Mouse (Mus musculus) heart, adult 2 months (tissue): Measurements from ENCODE around the gene Impg2. TPM values are rescaled to one million over a fixed set of nuclear protein-coding genes. Genes with fewer than 3 reads are reported as not detected.

Source experiments
- DNase-seq, 2 experiments: peaks; one replicate each; pipeline ENCODE4 v3.0.0; 2021
- H3K27ac ChIP-seq: fragments of 200-600 bp; 2 replicates; pipeline ENCODE4 v1.8.1; 2022
- H3K27me3 ChIP-seq: fragments of 200-500 bp; 2 replicates; pipeline ENCODE4 v1.6.1; 2012; ENCODE audit warnings: mild to moderate bottlenecking, low read length, inconsistent platforms, mixed read lengths; ENCODE audit not compliant: control insufficient read depth, insufficient read depth
- H3K36me3 ChIP-seq: fragments of 200-500 bp; 2 replicates; pipeline ENCODE4 v1.6.1; 2012; ENCODE audit warnings: low read length, inconsistent platforms; ENCODE audit not compliant: control insufficient read depth, insufficient read depth
- H3K4me1 ChIP-seq: fragments of 200-500 bp; 2 replicates; pipeline ENCODE4 v1.6.1; 2011; ENCODE audit warnings: low read length; ENCODE audit not compliant: control insufficient read depth, insufficient read depth
- H3K4me3 ChIP-seq: fragments of 200-600 bp; 2 replicates; pipeline ENCODE4 v1.8.1; 2022
- H3K79me2 ChIP-seq: fragments of 200-500 bp; replicated peaks from 2 replicates; pipeline ENCODE4 v1.6.1; 2012; ENCODE audit warnings: mild to moderate bottlenecking, inconsistent platforms, low read length, moderate library complexity, mixed read lengths; ENCODE audit not compliant: control insufficient read depth, insufficient read depth
- H3K9ac ChIP-seq: fragments of 200-500 bp; 2 replicates; pipeline ENCODE4 v1.6.1; 2012; ENCODE audit warnings: low read depth, mild to moderate bottlenecking, control low read depth, inconsistent platforms, low read length, mixed read lengths
- CTCF ChIP-seq: fragments of 200-600 bp; IDR thresholded peaks from 2 replicates; pipeline ENCODE4 v1.8.1; 2022; ENCODE audit warnings: antibody characterized with exemption, mild to moderate bottlenecking, moderate library complexity
- EP300 ChIP-seq: fragments of 200-500 bp; IDR thresholded peaks from 2 replicates; pipeline ENCODE4 v1.6.1; 2011; ENCODE audit warnings: low read depth, low read length, control low read depth; ENCODE audit not compliant: insufficient read depth
- POLR2A ChIP-seq: fragments of 200-500 bp; IDR thresholded peaks from 2 replicates; pipeline ENCODE4 v1.6.1; 2011; ENCODE audit warnings: mild to moderate bottlenecking, low read depth, low read length, control low read depth; ENCODE audit not compliant: insufficient read depth
- WGBS: fragments of 180-500 bp; shearing (Covaris S2); methylation state at CpG from one replicate; pipeline ENCODE4 v1.1.7; 2018; 5-methylcytosine and 5-hydroxymethylcytosine counted together
- intact Hi-C: fragments of 180-260 bp; cut with DNase I; formaldehyde crosslinking; loops from one replicate; pipeline ENCODE4 v1.15.1; 2025
- long read RNA-seq: library from polyadenylated mRNA; stranded (forward); transcript quantifications from one replicate; pipeline ENCODE4 v2.0.0, GENCODE M21; 2021
- polyA plus RNA-seq: library from polyadenylated mRNA; depleted of rRNA; stranded (reverse); fragments of >200 nt; gene quantifications from 2 replicates; pipeline ENCODE4 v1.2.3, GENCODE M21; 2012; rRNA removed
- total RNA-seq, 2 experiments: library from RNA; stranded (reverse); gene quantifications; 2 replicates each; pipeline ENCODE4 v1.2.3; 2021

Impg2 gene
- total RNA-seq, result under 1 TPM; 0.05 to 0.11 TPM
- polyA plus RNA-seq, result 0.06 TPM in 1 of 2 replicates, not detected in the other
- long read RNA-seq, result 0 reads

GRCm38 (mm10) chr16:56204051-56204450 is at the start of gene Impg2:
Impg2 (plus strand) TSS chr16:56204313.
- H3K9ac ChIP-seq, result no peak within 1 kb of the TSS
- intact Hi-C loops, result no loop called here
- no peak for DNase-seq
- H3K4me3 ChIP-seq, result no peak within 1 kb of the TSS
- no peak within 1 kb of the TSS for H3K27ac ChIP-seq
- no peaks in the 10 kb centered on the region for H3K79me2 ChIP-seq
- WGBS, result 52% methylated on average over 6 of the region's 6 CpGs
- no peaks in the 10 kb centered on the region for H3K27me3 ChIP-seq
- TF ChIP-seq EP300 (no peak), CTCF (no peak), POLR2A (no peak)
- H3K4me1 ChIP-seq, result no peaks in the 10 kb centered on the region
- H3K36me3 ChIP-seq, result no peaks in the 10 kb centered on the region

GRCm38 (mm10) chr16:56163466-56163865 is 40.6 kb upstream of the Impg2 start:
- Histone ChIP-seq H3K79me2 (no peaks in the 10 kb centered on the region), H3K36me3 (no peaks in the 10 kb centered on the region), H3K27me3 (no peaks in the 10 kb centered on the region), H3K9ac (no peak overlapping the region), H3K4me3 (no peak overlapping the region), H3K4me1 (no peaks in the 10 kb centered on the region; the same call in 1 of the 2 replicates), H3K27ac (no peak overlapping the region)
- DNase-seq, result peak in 1 of 2 experiments; percentile 26
- TF ChIP-seq CTCF, result no peak
- intact Hi-C loops, result no loop called here
- WGBS, result 65% methylated on average over 7 of the region's 7 CpGs

GRCm38 (mm10) chr16:56170247-56170646 is 33.9 kb upstream of the Impg2 start:
- intact Hi-C loops, result no loop called here

DNA sequence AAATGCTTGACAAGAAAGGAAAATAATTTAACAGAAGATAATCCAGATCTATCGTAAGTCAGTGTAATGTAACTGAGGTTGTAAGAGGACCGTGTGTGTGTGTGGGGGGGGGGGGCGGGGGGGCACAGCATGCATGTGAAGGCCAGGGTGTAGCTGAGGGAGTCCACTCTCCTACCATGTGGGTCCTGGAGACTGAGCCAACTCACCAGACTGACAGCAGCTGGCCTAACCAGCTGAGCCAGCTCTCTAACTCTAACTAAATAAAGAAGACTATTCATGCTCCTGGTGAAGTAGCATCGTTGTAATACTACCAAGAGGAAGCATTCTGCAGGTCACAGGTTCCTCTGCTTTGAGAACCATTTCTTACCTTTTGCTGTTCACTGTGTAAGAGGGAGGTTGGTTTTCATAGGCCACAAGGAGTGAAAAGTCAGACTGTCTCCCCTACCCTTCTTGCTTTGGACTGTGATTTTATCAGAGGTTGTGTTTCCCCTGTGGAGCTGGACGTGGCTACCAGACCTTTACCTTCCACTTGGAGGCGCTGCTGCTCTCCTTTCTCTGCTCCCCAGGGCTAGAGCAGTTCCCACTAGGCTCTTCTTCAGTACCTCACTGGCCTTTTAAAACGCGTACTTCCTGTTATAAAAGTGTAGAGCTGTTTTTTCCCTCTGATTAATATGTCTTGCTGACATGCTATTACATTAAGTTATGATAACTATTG is 28.1 kb upstream of the Impg2 start:
- H3K79me2 ChIP-seq, result no peaks in the 10 kb centered on the region
- intact Hi-C loops, result no loop called here
- 65% methylated on average over 8 of the region's 8 CpGs for WGBS

More at GRCm38 (mm10) chr16:56170247-56170646, 33.9 kb upstream of the Impg2 start:
- Histone ChIP-seq H3K4me1 (no peaks in the 10 kb centered on the region), H3K9ac (no peak overlapping the region), H3K27me3 (no peaks in the 10 kb centered on the region), H3K4me3 (no peak overlapping the region), H3K36me3 (no peaks in the 10 kb centered on the region), H3K27ac (no peak overlapping the region), H3K79me2 (no peaks in the 10 kb centered on the region)
- TF ChIP-seq EP300, result no peak
- TF ChIP-seq CTCF, result no peak
- TF ChIP-seq POLR2A, result no peak
- no peak for DNase-seq

GRCm38 (mm10) chr16:56186863-56187262 is 17.2 kb upstream of the Impg2 start:
- Histone ChIP-seq H3K27ac (no peak overlapping the region), H3K4me1 (no peaks in the 10 kb centered on the region), H3K9ac (no peak overlapping the region), H3K27me3 (no peaks in the 10 kb centered on the region), H3K36me3 (no peaks in the 10 kb centered on the region; the same call in 1 of the 2 replicates), H3K79me2 (no peaks in the 10 kb centered on the region), H3K4me3 (no peak overlapping the region)
- WGBS, result 78% methylated on average over 4 of the region's 4 CpGs
- DNase-seq, result no peak
- TF ChIP-seq EP300 (no peak), POLR2A (no peak), CTCF (no peak)
- intact Hi-C loops, result no loop called here

More for the DNA sequence above, 28.1 kb upstream of the Impg2 start:
- H3K4me1 ChIP-seq, result no peaks in the 10 kb centered on the region
- no peak overlapping the region for H3K4me3 ChIP-seq
- H3K36me3 ChIP-seq, result no peaks in the 10 kb centered on the region
- TF ChIP-seq EP300, result no peak
- peak; percentile 42 for TF ChIP-seq CTCF
- no peak overlapping the region for H3K9ac ChIP-seq
- H3K27me3 ChIP-seq, result no peaks in the 10 kb centered on the region
- H3K27ac ChIP-seq, result no peak overlapping the region
- DNase-seq, result no peak

GRCm38 (mm10) chr16:56188198-56188597 is 15.9 kb upstream of the Impg2 start:
- no peak overlapping the region for H3K27ac ChIP-seq
- no peaks in the 10 kb centered on the region for H3K27me3 ChIP-seq
- H3K79me2 ChIP-seq, result no peaks in the 10 kb centered on the region
- intact Hi-C loops, result no loop called here
- no peaks in the 10 kb centered on the region for H3K4me1 ChIP-seq
- H3K9ac ChIP-seq, result no peak overlapping the region
- 90% methylated on average over 9 of the region's 9 CpGs for WGBS
- no peak for TF ChIP-seq EP300
- TF ChIP-seq POLR2A, result no peak
- no peak for TF ChIP-seq CTCF
- no peak overlapping the region for H3K4me3 ChIP-seq
- no peak for DNase-seq
- no peaks in the 10 kb centered on the region; the same call in 1 of the 2 replicates for H3K36me3 ChIP-seq
